Mouse (Mus musculus): ENCODE data around the gene Slc26a8. TPM values are rescaled to one million over a fixed set of nuclear protein-coding genes. Genes with fewer than 3 reads are reported as not detected.

Slc26a8 gene
- total and polyA plus RNA-seq, 3 experiments, result 0.58 to 1.6 TPM; not detected in 1

DNA sequence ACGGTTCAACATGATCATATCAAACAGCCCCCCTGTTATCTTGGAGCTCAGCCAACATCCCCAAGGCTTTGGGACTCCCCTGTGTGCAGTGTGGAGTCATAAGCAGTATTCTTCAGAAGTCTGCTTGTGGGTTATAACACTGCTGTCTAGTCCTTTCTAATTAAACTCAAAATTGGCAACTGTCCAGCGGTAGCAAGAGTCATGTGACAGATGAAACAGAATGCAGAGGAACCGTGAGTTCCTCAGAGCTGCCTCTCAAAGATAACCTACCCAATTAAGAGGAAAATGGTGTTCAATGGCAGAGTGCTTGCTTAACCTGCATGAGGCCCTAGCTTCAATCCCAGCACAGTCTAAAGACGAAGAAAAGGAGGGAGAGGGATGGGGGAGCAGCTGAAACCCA, 32.1 kb downstream of the Slc26a8 start (continued):
- no peak for TF ChIP-seq MEF2A (IDR thresholded peaks at IDR 0.05; ENCODE audit: extremely low read depth, insufficient replicate concordance, low read depth, low read length, poor library complexity, severe bottlenecking)

DNA sequence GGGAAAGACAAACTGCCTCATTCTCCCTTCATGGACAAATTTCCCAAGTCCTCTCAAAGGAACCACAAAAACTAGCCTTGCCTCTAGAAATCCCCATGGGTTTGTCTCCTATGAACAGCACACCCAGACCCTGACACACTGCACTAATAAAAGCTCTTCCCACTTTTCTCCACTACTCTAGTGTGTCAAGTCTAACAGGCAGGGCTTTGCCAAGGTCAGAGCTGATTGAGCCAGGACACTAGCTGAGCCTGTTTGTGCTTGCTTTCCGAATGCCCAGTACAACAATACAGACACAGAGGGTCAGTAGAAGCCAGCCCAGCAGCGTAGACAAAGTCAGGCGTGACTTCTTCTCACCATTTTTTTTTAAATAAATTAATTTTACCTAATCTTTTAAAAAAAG, 39.8 kb downstream of the Slc26a8 start:
- no peaks in the 10 kb centered on the region for H3K36me3 ChIP-seq (ENCODE audit: control insufficient read depth in 1 of 2, insufficient read depth in 2 of 2, low read length in 2 of 2)
- H3K4me1 ChIP-seq (ENCODE audit: control insufficient read depth in 1 of 2, insufficient read depth in 2 of 2, low read length in 2 of 2), result no peaks in the 10 kb centered on the region; a peak in 1 of 4 replicates
- H3K4me3 ChIP-seq (ENCODE audit: control insufficient read depth in 1 of 2, insufficient read depth in 1 of 2, low read depth in 2 of 2, low read length in 2 of 2), result no peak overlapping the region
- no peak for DNase-seq (ENCODE audit: low read depth, low spot score)
- H3K9ac ChIP-seq (ENCODE audit: control insufficient read depth, low read depth, low read length, poor library complexity, severe bottlenecking), result no peak overlapping the region
- H3K27ac ChIP-seq (ENCODE audit: control insufficient read depth, low read depth, low read length), result no peak overlapping the region
- no peak for TF ChIP-seq CTCF (IDR thresholded peaks at IDR 0.05 in 2 of 3, conservative IDR thresholded peaks at IDR 0.05 in 1 of 3; ENCODE audit: control insufficient read depth in 1 of 3, insufficient read depth in 1 of 3, low read depth in 2 of 3, low read length in 3 of 3, poor library complexity in 1 of 3, severe bottlenecking in 1 of 3)
- TF ChIP-seq UBTF (IDR thresholded peaks at IDR 0.05; ENCODE audit: borderline replicate concordance, insufficient read depth, low read depth, low read length), result no peak
- TF ChIP-seq MXI1 (IDR thresholded peaks at IDR 0.05; ENCODE audit: low read depth, low read length), result no peak
- TF ChIP-seq USF2 (IDR thresholded peaks at IDR 0.05; ENCODE audit: borderline replicate concordance in 1 of 2, insufficient read depth in 1 of 2, low read depth in 1 of 2, low read length in 2 of 2), result no peak
- no peaks in the 10 kb centered on the region for H3K27me3 ChIP-seq (ENCODE audit: control insufficient read depth in 1 of 2, insufficient read depth in 2 of 2, low read length in 2 of 2)
- H3K79me2 ChIP-seq (ENCODE audit: control insufficient read depth, insufficient read depth, low read length, poor library complexity), result no peaks in the 10 kb centered on the region; the same call in 1 of the 2 replicates
- H3K9me3 ChIP-seq (replicated peaks; ENCODE audit: insufficient read depth, low read length), result no peaks in the 10 kb centered on the region

DNA sequence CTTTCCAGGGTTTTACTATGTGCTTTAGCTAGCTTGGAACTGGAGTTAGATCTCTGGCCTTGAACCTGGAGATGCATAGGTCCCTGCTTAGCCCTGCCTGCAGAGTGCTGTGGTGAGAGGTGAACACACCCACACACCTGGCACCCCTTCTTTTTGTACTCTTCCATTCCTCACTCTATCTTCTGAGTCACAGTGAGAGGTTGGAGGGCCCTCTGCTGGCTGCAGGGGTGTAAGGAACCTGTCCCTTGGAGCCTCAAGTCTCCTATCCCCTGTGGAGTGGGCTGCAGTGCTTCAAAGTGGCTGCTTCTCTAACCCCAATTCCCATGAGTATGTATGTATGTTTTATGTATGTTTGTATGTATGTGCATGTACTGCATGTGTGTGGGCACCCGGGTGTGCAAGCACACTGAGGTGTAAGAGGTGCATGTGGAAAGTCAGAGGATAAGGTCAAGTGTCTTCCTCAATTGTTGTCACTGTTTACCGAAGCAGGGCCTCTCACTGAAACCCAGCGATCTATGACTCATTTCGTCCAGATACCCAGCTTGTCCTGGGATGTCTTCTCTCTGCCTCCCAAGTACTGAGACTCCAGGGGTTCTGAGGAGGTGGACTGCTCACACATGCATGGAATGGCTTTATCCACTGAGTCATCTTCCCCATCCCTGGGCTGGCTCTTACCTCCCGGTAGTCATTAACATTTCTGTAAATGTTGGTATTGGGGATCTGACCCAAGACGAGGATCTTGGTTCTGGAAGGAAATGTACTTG, 41.2 kb downstream of the Slc26a8 start:
- TF ChIP-seq ZC3H11A (IDR thresholded peaks at IDR 0.05; ENCODE audit: low read depth, low read length) (peak; percentile 93), SMC3 (IDR thresholded peaks at IDR 0.05; ENCODE audit: low read depth, low read length) (peak; percentile 93), CTCF (IDR thresholded peaks at IDR 0.05 in 2 of 3, conservative IDR thresholded peaks at IDR 0.05 in 1 of 3; ENCODE audit: control insufficient read depth in 1 of 3, insufficient read depth in 1 of 3, low read depth in 2 of 3, low read length in 3 of 3, poor library complexity in 1 of 3, severe bottlenecking in 1 of 3) (peak; percentile 80 to 94 (median 90)), RAD21 (IDR thresholded peaks at IDR 0.05; ENCODE audit: low read depth, low read length) (peak; percentile 92), ETS1 (IDR thresholded peaks at IDR 0.05; ENCODE audit: low read depth, low read length) (no peak)
- peak; percentile 71 for DNase-seq (ENCODE audit: low read depth, low spot score)
- Histone ChIP-seq H3K79me2 (ENCODE audit: control insufficient read depth, insufficient read depth, low read length, poor library complexity) (no peaks in the 10 kb centered on the region; the same call in 1 of the 2 replicates), H3K9me3 (replicated peaks; ENCODE audit: insufficient read depth, low read length) (no peaks in the 10 kb centered on the region), H3K9ac (ENCODE audit: control insufficient read depth, low read depth, low read length, poor library complexity, severe bottlenecking) (no peak overlapping the region), H3K27ac (ENCODE audit: control insufficient read depth, low read depth, low read length) (no peak overlapping the region), H3K4me3 (ENCODE audit: control insufficient read depth in 1 of 2, insufficient read depth in 1 of 2, low read depth in 2 of 2, low read length in 2 of 2) (no peak overlapping the region), H3K4me1 (ENCODE audit: control insufficient read depth in 1 of 2, insufficient read depth in 2 of 2, low read length in 2 of 2) (no peaks in the 10 kb centered on the region), H3K36me3 (ENCODE audit: control insufficient read depth in 1 of 2, insufficient read depth in 2 of 2, low read length in 2 of 2) (no peaks in the 10 kb centered on the region), H3K27me3 (ENCODE audit: control insufficient read depth in 1 of 2, insufficient read depth in 2 of 2, low read length in 2 of 2) (no peaks in the 10 kb centered on the region)

DNA sequence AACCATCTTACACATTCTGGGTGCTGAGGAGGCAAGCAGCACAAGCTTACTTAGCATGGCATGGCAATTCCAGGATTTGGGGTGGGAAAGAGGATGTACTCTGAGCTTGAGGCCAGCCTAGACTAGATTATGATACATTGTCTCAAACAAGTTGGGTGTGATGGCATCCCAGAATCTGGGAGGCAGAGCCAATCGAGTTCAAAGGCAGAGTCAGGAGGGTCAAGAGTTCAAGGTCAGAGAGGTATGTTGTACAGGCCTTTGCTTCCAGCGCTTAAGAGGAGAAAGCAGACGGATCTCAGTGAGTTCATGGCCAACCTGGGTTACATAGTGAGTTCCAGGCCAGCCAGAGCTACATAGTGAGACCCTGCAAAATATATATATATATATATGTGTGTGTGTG, 43.8 kb downstream of the Slc26a8 start:
- Histone ChIP-seq H3K79me2 (ENCODE audit: control insufficient read depth, insufficient read depth, low read length, poor library complexity) (no peaks in the 10 kb centered on the region), H3K4me1 (ENCODE audit: control insufficient read depth in 1 of 2, insufficient read depth in 2 of 2, low read length in 2 of 2) (no peaks in the 10 kb centered on the region), H3K27me3 (ENCODE audit: control insufficient read depth in 1 of 2, insufficient read depth in 2 of 2, low read length in 2 of 2) (no peaks in the 10 kb centered on the region), H3K9ac (ENCODE audit: control insufficient read depth, low read depth, low read length, poor library complexity, severe bottlenecking) (no peak overlapping the region), H3K27ac (ENCODE audit: control insufficient read depth, low read depth, low read length) (no peak overlapping the region), H3K9me3 (replicated peaks; ENCODE audit: insufficient read depth, low read length) (no peaks in the 10 kb centered on the region), H3K36me3 (ENCODE audit: control insufficient read depth in 1 of 2, insufficient read depth in 2 of 2, low read length in 2 of 2) (no peaks in the 10 kb centered on the region), H3K4me3 (ENCODE audit: control insufficient read depth in 1 of 2, insufficient read depth in 1 of 2, low read depth in 2 of 2, low read length in 2 of 2) (no peak overlapping the region)
- DNase-seq (ENCODE audit: low read depth, low spot score), result no peak
- TF ChIP-seq ZNF384 (IDR thresholded peaks at IDR 0.05; ENCODE audit: low read depth, low read length) (no peak), MAX (IDR thresholded peaks at IDR 0.05; ENCODE audit: low read length) (no peak), ELF1 (IDR thresholded peaks at IDR 0.05; ENCODE audit: low read depth, low read length) (no peak), NRF1 (IDR thresholded peaks at IDR 0.05; ENCODE audit: insufficient read depth, low read depth, low read length, poor library complexity, severe bottlenecking) (no peak), TCF12 (IDR thresholded peaks at IDR 0.05; ENCODE audit: low read depth, low read length) (no peak), ETS1 (IDR thresholded peaks at IDR 0.05; ENCODE audit: low read depth, low read length) (no peak), MXI1 (IDR thresholded peaks at IDR 0.05; ENCODE audit: low read depth, low read length) (no peak), HCFC1 (IDR thresholded peaks at IDR 0.05; ENCODE audit: low read depth, low read length) (no peak), BHLHE40 (IDR thresholded peaks at IDR 0.05; ENCODE audit: borderline replicate concordance, low read depth, low read length) (no peak), ZC3H11A (IDR thresholded peaks at IDR 0.05; ENCODE audit: low read depth, low read length) (no peak), ZMIZ1 (IDR thresholded peaks at IDR 0.05; ENCODE audit: low read depth, low read length) (no peak), MYB (IDR thresholded peaks at IDR 0.05; ENCODE audit: low read depth, low read length) (no peak), EP300 (IDR thresholded peaks at IDR 0.05; ENCODE audit: low read depth in 1 of 2, low read length in 2 of 2) (no peak), RAD21 (IDR thresholded peaks at IDR 0.05; ENCODE audit: low read depth, low read length) (no peak), SMC3 (IDR thresholded peaks at IDR 0.05; ENCODE audit: low read depth, low read length) (no peak)

All from MEL (cell line).